Mouse (Mus musculus): ENCODE measurements around the gene Gm49450. TPM values are rescaled to one million over a fixed set of nuclear protein-coding genes. Genes with fewer than 3 reads are reported as not detected.
A peak's percentile ranks its signal among the peaks of the same experiment; 100 is the strongest.

The Gm49450 gene
- polyA plus RNA-seq, 1 experiment from 2014 or later, result not detected

- Histone ChIP-seq H3K9ac (ENCODE audit: low read depth, low read length) (peak within 1 kb of the TSS; percentile 88), H3K27me3 (ENCODE audit: insufficient read depth, low read length) (no peaks in the 10 kb centered on the region), H3K4me2 (ENCODE audit: low read length) (peak within 1 kb of the TSS; percentile 73), H3K4me1 (replicated peaks; ENCODE audit: insufficient read depth, low read length) (peaks cover 8% of the 10 kb centered on the region; the same call in 1 of the 2 replicates), H3K27ac (peak within 1 kb of the TSS; percentile 97), H3K36me3 (ENCODE audit: insufficient read depth, low read length) (peaks cover 10% of the 10 kb centered on the region; the same call in 1 of the 2 replicates), H3K9me3 (replicated peaks; ENCODE audit: low read length) (no peaks in the 10 kb centered on the region), H3K4me3 (replicated peaks; ENCODE audit: low read depth, low read length) (peak within 1 kb of the TSS; percentile 88)
- TF ChIP-seq CTCF (IDR thresholded peaks at IDR 0.05; ENCODE audit: low read depth), result no peak
- under 1% methylated on average over 82 of the region's 82 CpGs for WGBS
- ATAC-seq (replicated peaks; ENCODE audit: low FRiP score, low read depth) (peak; percentile 98), DNase-seq (ENCODE audit: low spot score) (peak; percentile 99)
Observed at GRCm38 (mm10) chr15:98917538-98918498, 35.5 kb downstream of the Gm49450 start, which contains the start of gene Lmbr1l. Gene Lmbr1l (minus strand): TSS chr15:98918231.

GRCm38 (mm10) chr15:98917091-98917490 lies 36.3 kb downstream of the Gm49450 start:
- no peaks in the 10 kb centered on the region for H3K9me3 ChIP-seq (replicated peaks; ENCODE audit: low read length)
- H3K27ac ChIP-seq, result peak overlapping the region; percentile 97
- ATAC-seq (replicated peaks; ENCODE audit: low FRiP score, low read depth) (no peak), DNase-seq (ENCODE audit: low spot score) (peak; percentile 37)
- peak overlapping the region; percentile 88 for H3K4me3 ChIP-seq (replicated peaks; ENCODE audit: low read depth, low read length)
- peak overlapping the region; percentile 73 for H3K4me2 ChIP-seq (ENCODE audit: low read length)
- no peak for TF ChIP-seq CTCF (IDR thresholded peaks at IDR 0.05; ENCODE audit: low read depth)
- H3K4me1 ChIP-seq (replicated peaks; ENCODE audit: insufficient read depth, low read length), result peaks cover 8% of the 10 kb centered on the region; the same call in 1 of the 2 replicates
- no peaks in the 10 kb centered on the region for H3K27me3 ChIP-seq (ENCODE audit: insufficient read depth, low read length)
- H3K36me3 ChIP-seq (ENCODE audit: insufficient read depth, low read length), result peaks cover 17% of the 10 kb centered on the region; the same call in 1 of the 2 replicates
- H3K9ac ChIP-seq (ENCODE audit: low read depth, low read length), result peak overlapping the region; percentile 88
- WGBS, result under 1% methylated on average over 14 of the region's 14 CpGs

DNA sequence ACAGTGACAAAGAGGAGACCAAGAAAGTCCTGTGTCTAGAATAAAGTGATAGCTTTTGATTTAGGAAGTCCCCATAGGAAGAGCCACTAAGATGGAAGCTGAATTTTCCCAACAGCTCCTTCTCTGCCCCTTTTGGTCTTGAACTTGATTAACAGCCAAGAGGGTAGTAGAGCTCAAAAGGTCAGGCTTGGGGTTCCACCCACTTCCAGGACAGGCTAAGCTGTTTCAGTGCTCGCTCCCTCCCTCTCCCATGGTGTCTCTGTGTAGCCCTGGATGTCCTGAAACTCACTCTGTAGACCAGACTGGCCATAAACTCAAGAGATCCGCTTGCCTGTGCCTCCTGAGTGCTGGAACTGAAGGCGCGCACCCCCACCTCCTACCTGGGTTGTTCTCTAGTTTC lies 37.3 kb downstream of the Gm49450 start:
- TF ChIP-seq CTCF (IDR thresholded peaks at IDR 0.05; ENCODE audit: low read depth), result no peak
- WGBS, result 74% methylated on average over 4 of the region's 4 CpGs
- Histone ChIP-seq H3K36me3 (ENCODE audit: insufficient read depth, low read length) (peaks cover 28% of the 10 kb centered on the region), H3K4me2 (ENCODE audit: low read length) (peak overlapping the region; percentile 73; the same call in 1 of the 2 replicates), H3K9me3 (replicated peaks; ENCODE audit: low read length) (no peaks in the 10 kb centered on the region), H3K4me1 (replicated peaks; ENCODE audit: insufficient read depth, low read length) (peaks cover 8% of the 10 kb centered on the region; the same call in 1 of the 2 replicates), H3K27me3 (ENCODE audit: insufficient read depth, low read length) (no peaks in the 10 kb centered on the region), H3K4me3 (replicated peaks; ENCODE audit: low read depth, low read length) (no peak overlapping the region), H3K27ac (no peak overlapping the region), H3K9ac (ENCODE audit: low read depth, low read length) (no peak overlapping the region)
- no peak for ATAC-seq (replicated peaks; ENCODE audit: low FRiP score, low read depth)
- DNase-seq (ENCODE audit: low spot score), result no peak

- peaks cover 33% of the 10 kb centered on the region for H3K36me3 ChIP-seq (ENCODE audit: insufficient read depth, low read length)
- no peak for ATAC-seq (replicated peaks; ENCODE audit: low FRiP score, low read depth)
- no peaks in the 10 kb centered on the region for H3K27me3 ChIP-seq (ENCODE audit: insufficient read depth, low read length)
- no peak overlapping the region for H3K4me3 ChIP-seq (replicated peaks; ENCODE audit: low read depth, low read length)
- no peak for TF ChIP-seq CTCF (IDR thresholded peaks at IDR 0.05; ENCODE audit: low read depth)
- H3K4me1 ChIP-seq (replicated peaks; ENCODE audit: insufficient read depth, low read length), result peaks cover 8% of the 10 kb centered on the region; the same call in 1 of the 2 replicates
- 91% methylated on average over 6 of the region's 6 CpGs for WGBS
- no peak for DNase-seq (ENCODE audit: low spot score)
- H3K9ac ChIP-seq (ENCODE audit: low read depth, low read length), result no peak overlapping the region
- H3K27ac ChIP-seq, result no peak overlapping the region
- no peaks in the 10 kb centered on the region for H3K9me3 ChIP-seq (replicated peaks; ENCODE audit: low read length)
- H3K4me2 ChIP-seq (ENCODE audit: low read length), result no peak overlapping the region
Observed at GRCm38 (mm10) chr15:98914903-98915302, 38.4 kb downstream of the Gm49450 start.

DNA sequence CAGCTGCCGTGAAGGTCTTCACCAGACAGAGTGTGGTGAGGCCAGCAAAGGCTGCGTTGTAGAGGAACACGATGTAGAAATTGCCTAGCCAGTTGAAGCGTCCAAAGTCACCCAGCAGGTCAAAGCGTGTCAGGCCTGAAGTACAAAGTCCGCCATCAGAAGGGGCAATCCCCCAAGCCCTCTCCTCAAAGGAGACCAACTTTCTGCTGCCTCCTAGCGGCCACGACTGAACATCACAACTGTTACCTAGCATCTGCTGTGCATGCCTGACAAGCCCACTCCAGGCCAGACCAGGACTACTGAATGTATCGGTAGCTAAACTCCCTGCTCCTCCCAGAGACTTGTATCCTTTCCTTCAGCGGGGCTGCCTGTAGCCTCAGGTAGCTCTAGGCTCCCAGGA lies 48.7 kb downstream of the Gm49450 start:
- 29% methylated on average over 10 of the region's 10 CpGs for WGBS

GRCm38 (mm10) chr15:98902600-98902999 lies 50.8 kb downstream of the Gm49450 start:
- no peak overlapping the region for H3K9ac ChIP-seq (ENCODE audit: low read depth, low read length)
- no peaks in the 10 kb centered on the region for H3K9me3 ChIP-seq (replicated peaks; ENCODE audit: low read length)
- ATAC-seq (replicated peaks; ENCODE audit: low FRiP score, low read depth) (no peak), DNase-seq (ENCODE audit: low spot score) (no peak)
- H3K4me3 ChIP-seq (replicated peaks; ENCODE audit: low read depth, low read length), result no peak overlapping the region
- peaks cover 10% of the 10 kb centered on the region for H3K4me1 ChIP-seq (replicated peaks; ENCODE audit: insufficient read depth, low read length)
- peaks cover 14% of the 10 kb centered on the region; the same call in 1 of the 2 replicates for H3K27me3 ChIP-seq (ENCODE audit: insufficient read depth, low read length)
- WGBS, result 85% methylated on average over 2 of the region's 2 CpGs
- H3K4me2 ChIP-seq (ENCODE audit: low read length), result no peak overlapping the region
- H3K27ac ChIP-seq, result no peak overlapping the region
- peaks cover 11% of the 10 kb centered on the region for H3K36me3 ChIP-seq (ENCODE audit: insufficient read depth, low read length)
- no peak for TF ChIP-seq CTCF (IDR thresholded peaks at IDR 0.05; ENCODE audit: low read depth)

More for the DNA sequence above, 48.7 kb downstream of the Gm49450 start:
- H3K27me3 ChIP-seq (ENCODE audit: insufficient read depth, low read length), result no peaks in the 10 kb centered on the region
- H3K9ac ChIP-seq (ENCODE audit: low read depth, low read length), result no peak overlapping the region
- no peak overlapping the region for H3K4me3 ChIP-seq (replicated peaks; ENCODE audit: low read depth, low read length)
- no peak overlapping the region for H3K4me2 ChIP-seq (ENCODE audit: low read length)
- no peaks in the 10 kb centered on the region for H3K9me3 ChIP-seq (replicated peaks; ENCODE audit: low read length)
- H3K27ac ChIP-seq, result no peak overlapping the region
- H3K4me1 ChIP-seq (replicated peaks; ENCODE audit: insufficient read depth, low read length), result no peaks in the 10 kb centered on the region
- ATAC-seq (replicated peaks; ENCODE audit: low FRiP score, low read depth) (0 out of 2 replicates have a peak, but pooled peaks have one; percentile 27), DNase-seq (ENCODE audit: low spot score) (peak; percentile 58)
- peaks cover 23% of the 10 kb centered on the region for H3K36me3 ChIP-seq (ENCODE audit: insufficient read depth, low read length)
- TF ChIP-seq CTCF (IDR thresholded peaks at IDR 0.05; ENCODE audit: low read depth), result peak; percentile 71
